Mouse (Mus musculus) liver, adult 2 months (tissue): ENCODE data around the gene Acvr1. TPM values are rescaled to one million over a fixed set of nuclear protein-coding genes. Genes with fewer than 3 reads are reported as not detected.
A peak's percentile ranks its signal among the peaks of the same experiment; 100 is the strongest.

Source experiments
- DNase-seq: peaks from one replicate; pipeline ENCODE4 v3.0.0-alpha.2; 2011; ENCODE audit warnings: low read depth, low spot score; ENCODE audit errors: extremely low read depth
- H3K27ac ChIP-seq: fragments of 200-500 bp; replicated peaks from 2 replicates; pipeline ENCODE4 v1.5.1; 2012; ENCODE audit warnings: low read depth, mild to moderate bottlenecking, control low read depth, inconsistent platforms, low read length; ENCODE audit not compliant: insufficient read depth
- H3K27me3 ChIP-seq: fragments of 200-500 bp; 2 replicates; pipeline ENCODE4 v1.6.1; 2012; ENCODE audit warnings: mild to moderate bottlenecking, moderate library complexity, low read length, inconsistent platforms; ENCODE audit not compliant: control insufficient read depth, insufficient read depth
- H3K36me3 ChIP-seq: fragments of 200-500 bp; 2 replicates; pipeline ENCODE4 v1.6.1; 2012; ENCODE audit warnings: low read length, inconsistent platforms; ENCODE audit not compliant: control insufficient read depth, insufficient read depth
- H3K4me1 ChIP-seq: fragments of 200-500 bp; 2 replicates; pipeline ENCODE4 v1.6.1; 2011; ENCODE audit warnings: low read length; ENCODE audit not compliant: control insufficient read depth, insufficient read depth
- H3K4me3 ChIP-seq: fragments of 200-500 bp; 2 replicates; pipeline ENCODE4 v1.5.1; 2011; ENCODE audit warnings: low read depth, mild to moderate bottlenecking, control low read depth, low read length, moderate library complexity; ENCODE audit not compliant: insufficient read depth
- H3K79me2 ChIP-seq: fragments of 200-500 bp; 2 replicates; pipeline ENCODE4 v1.6.1; 2012; ENCODE audit warnings: inconsistent platforms, mild to moderate bottlenecking, low read length, moderate library complexity; ENCODE audit not compliant: control insufficient read depth, insufficient read depth
- H3K9ac ChIP-seq: fragments of 200-500 bp; 2 replicates; pipeline ENCODE4 v1.6.1; 2012; ENCODE audit warnings: low read depth, mild to moderate bottlenecking, control low read depth, inconsistent platforms, low read length
- CTCF ChIP-seq: fragments of 200-500 bp; IDR thresholded peaks from 2 replicates; pipeline ENCODE4 v1.5.1; 2011; ENCODE audit warnings: low read depth, low read length, control low read depth
- POLR2A ChIP-seq: fragments of 200-500 bp; IDR thresholded peaks from 2 replicates; pipeline ENCODE4 v1.6.1; 2011; ENCODE audit warnings: low read length, control low read depth; ENCODE audit not compliant: insufficient read depth; ENCODE audit errors: extremely low read depth
- WGBS: fragments of 180-500 bp; shearing (Covaris S2); methylation state at CpG from one replicate; pipeline ENCODE4 v1.1.7; 2018; 5-methylcytosine and 5-hydroxymethylcytosine counted together
- polyA plus RNA-seq: library from polyadenylated mRNA; depleted of rRNA; stranded (reverse); fragments of >200 nt; gene quantifications from 2 replicates; pipeline ENCODE4 v1.2.3, GENCODE M21; 2012
- total RNA-seq: library from RNA; depleted of rRNA; stranded (reverse); fragments of >200 nt; gene quantifications from 2 replicates; pipeline ENCODE4 v1.2.3, GENCODE M21; 2014

Gene Acvr1
- total and polyA plus RNA-seq, 2 experiments: 5.7 to 8.4 TPM

DNA sequence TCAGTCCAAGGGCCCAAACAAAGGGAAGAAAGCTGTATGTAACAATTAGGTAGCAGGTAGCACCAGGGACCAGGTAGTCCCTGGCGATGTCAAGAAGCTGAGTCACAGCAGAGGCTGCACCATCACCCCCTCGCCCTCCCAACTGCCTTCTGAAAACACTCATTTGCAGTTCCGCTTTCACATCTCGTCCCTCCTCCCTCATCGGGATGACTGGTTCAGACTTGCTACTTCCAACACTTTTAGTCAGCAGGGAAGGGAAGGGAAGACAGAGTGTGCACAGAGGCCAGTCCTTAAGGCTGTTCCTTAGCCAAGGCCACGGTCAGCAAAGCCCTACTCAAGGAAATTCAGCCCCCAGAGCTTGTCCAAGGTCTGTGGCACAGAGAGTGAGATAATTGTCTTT lies 86.2 kb downstream of the Acvr1 start:
- TF ChIP-seq POLR2A (no peak), CTCF (no peak)
- H3K9ac ChIP-seq: no peak overlapping the region
- WGBS: 75% methylated on average over 6 of the region's 6 CpGs

GRCm38 (mm10) chr2:58479536-58479935 lies 87.4 kb downstream of the Acvr1 start:
- TF ChIP-seq POLR2A (no peak), CTCF (no peak)
- 92% methylated on average over 10 of the region's 10 CpGs for WGBS
- H3K27ac ChIP-seq: no peak overlapping the region
- no peak overlapping the region for H3K4me3 ChIP-seq
- no peak for DNase-seq
- no peak overlapping the region for H3K9ac ChIP-seq
- H3K4me1 ChIP-seq: no peaks in the 10 kb centered on the region
- peaks cover 10% of the 10 kb centered on the region; the same call in 1 of the 2 replicates for H3K79me2 ChIP-seq
- peaks cover 5% of the 10 kb centered on the region; the same call in 1 of the 2 replicates for H3K36me3 ChIP-seq
- H3K27me3 ChIP-seq: no peaks in the 10 kb centered on the region

More for the DNA sequence above, 86.2 kb downstream of the Acvr1 start:
- DNase-seq: peak; percentile 24
- H3K79me2 ChIP-seq: peaks cover 11% of the 10 kb centered on the region; the same call in 1 of the 2 replicates
- H3K36me3 ChIP-seq: peaks cover 5% of the 10 kb centered on the region; the same call in 1 of the 2 replicates
- H3K27ac ChIP-seq: no peak overlapping the region
- H3K4me3 ChIP-seq: no peak overlapping the region
- H3K4me1 ChIP-seq: no peaks in the 10 kb centered on the region; the same call in 1 of the 2 replicates
- H3K27me3 ChIP-seq: no peaks in the 10 kb centered on the region

DNA sequence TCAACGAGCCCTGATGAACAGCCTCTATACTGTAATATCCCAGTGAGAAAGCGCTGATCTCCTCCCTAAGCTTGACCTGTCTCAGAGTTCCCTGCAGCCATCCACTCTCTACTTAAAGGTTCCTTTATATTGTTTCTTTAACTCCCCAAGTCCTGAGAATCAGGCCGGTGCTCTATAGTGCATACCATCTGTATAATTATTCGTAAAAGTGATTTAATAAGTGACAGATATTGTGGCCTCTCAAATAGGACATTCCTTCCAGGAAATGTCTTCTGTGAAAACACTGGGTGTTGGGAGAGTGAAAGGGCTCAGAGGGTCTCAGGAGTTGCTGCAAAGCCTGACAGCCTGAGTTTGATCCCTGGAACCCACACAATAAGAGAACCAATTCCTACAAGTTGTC lies 88.8 kb downstream of the Acvr1 start:
- H3K4me3 ChIP-seq: no peak overlapping the region
- peaks cover 9% of the 10 kb centered on the region; the same call in 1 of the 2 replicates for H3K36me3 ChIP-seq
- no peaks in the 10 kb centered on the region for H3K4me1 ChIP-seq
- H3K79me2 ChIP-seq: no peaks in the 10 kb centered on the region; the same call in 1 of the 2 replicates
- no peaks in the 10 kb centered on the region for H3K27me3 ChIP-seq
- DNase-seq: no peak
- WGBS: 96% methylated on average over 4 of the region's 4 CpGs
- H3K27ac ChIP-seq: no peak overlapping the region
- TF ChIP-seq POLR2A (no peak), CTCF (no peak)
- no peak overlapping the region for H3K9ac ChIP-seq

DNA sequence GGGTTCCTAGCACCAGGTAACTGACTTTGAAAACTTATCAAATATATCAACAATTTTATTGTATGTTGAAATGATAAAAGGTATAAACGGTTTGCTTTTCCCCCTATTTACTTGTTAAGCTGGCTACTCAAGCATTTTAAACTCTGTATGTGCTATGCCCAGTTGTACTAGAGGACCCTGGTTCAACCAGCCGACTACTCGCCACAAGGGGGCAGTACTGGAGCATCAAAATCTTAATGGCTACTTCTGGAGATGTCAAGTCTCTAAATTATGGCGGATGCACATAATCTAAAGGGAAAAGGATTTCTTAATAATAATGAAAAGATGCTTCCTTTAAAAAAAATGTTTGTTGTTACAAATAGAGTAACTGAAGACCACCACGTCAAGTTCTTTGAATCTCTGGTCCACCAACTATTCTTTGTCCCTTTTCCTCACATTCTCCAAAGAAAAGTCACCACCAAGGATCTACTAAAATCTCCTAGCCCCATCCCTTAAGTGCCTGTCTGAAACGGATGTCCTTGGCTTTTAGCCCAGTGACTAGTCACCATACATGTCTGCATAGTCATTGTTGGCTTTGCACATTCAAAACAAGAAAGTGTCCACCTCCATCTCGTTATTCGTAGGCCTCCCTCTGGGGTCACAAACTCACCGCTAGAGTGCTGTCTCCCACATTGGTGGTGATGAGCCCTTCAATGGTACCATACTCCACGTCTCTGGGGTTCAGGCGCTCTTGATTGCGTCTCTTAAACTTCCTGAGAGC lies 89.8 kb downstream of the Acvr1 start:
- Histone ChIP-seq H3K36me3 (peaks cover 11% of the 10 kb centered on the region; the same call in 1 of the 2 replicates), H3K4me1 (no peaks in the 10 kb centered on the region), H3K9ac (no peak overlapping the region), H3K79me2 (no peaks in the 10 kb centered on the region; the same call in 1 of the 2 replicates), H3K27ac (no peak overlapping the region), H3K27me3 (no peaks in the 10 kb centered on the region), H3K4me3 (no peak overlapping the region)
- peak; percentile 57 for DNase-seq
- WGBS: 59% methylated on average over 12 of the region's 12 CpGs
- TF ChIP-seq CTCF: peak; percentile 68
- no peak for TF ChIP-seq POLR2A

DNA sequence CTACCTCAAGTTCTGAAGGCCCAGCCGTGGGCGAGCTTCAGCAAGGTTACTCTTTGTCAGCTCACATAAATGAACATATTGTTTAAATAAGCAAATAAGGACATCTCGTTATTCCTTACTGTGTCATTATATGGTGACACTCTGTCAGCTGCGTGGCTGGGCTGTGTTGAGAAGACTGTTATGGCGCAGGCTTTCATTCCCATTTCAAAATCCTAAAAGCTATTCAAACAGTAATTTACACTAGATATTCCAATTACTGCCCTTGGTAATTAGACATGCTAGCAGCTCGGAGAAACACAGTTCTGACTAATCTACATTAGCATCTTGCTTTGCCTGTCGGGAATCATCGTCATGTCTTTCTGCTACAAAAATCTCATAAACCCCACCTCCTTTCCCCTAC lies 91.4 kb downstream of the Acvr1 start:
- Histone ChIP-seq H3K4me1 (no peaks in the 10 kb centered on the region), H3K79me2 (no peaks in the 10 kb centered on the region), H3K27ac (no peak overlapping the region), H3K27me3 (no peaks in the 10 kb centered on the region), H3K9ac (no peak overlapping the region), H3K4me3 (no peak overlapping the region), H3K36me3 (peaks cover 16% of the 10 kb centered on the region; the same call in 1 of the 2 replicates)
- no peak for DNase-seq
- TF ChIP-seq POLR2A (no peak), CTCF (no peak)
- WGBS: 94% methylated on average over 8 of the region's 8 CpGs

DNA sequence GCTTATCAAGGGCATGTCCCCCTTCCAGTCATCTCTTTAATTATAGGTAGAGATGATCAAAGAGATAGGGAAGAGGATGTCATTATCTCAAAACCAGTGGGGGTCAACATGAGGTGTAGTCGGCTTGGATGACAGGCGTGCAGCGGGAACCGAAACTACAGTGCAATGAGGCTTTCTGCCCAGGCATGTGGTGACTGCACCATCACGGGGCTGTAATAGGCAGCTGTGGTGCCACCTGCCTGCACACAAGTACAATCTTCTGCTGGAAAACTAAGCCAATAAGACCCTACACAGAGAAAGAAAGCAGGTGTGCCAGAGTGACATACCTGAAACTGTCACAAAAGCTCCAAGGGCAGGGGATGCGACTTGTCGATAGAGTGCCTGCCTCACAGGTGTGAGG lies 96.7 kb downstream of the Acvr1 start:
- H3K79me2 ChIP-seq: 0 out of 2 replicates have a peak, but pooled peaks cover 3% of the 10 kb centered on the region
- no peak for TF ChIP-seq POLR2A
- no peak for TF ChIP-seq CTCF
- 96% methylated on average over 7 of the region's 7 CpGs for WGBS
- H3K4me1 ChIP-seq: no peaks in the 10 kb centered on the region
- DNase-seq: no peak
- peaks cover 52% of the 10 kb centered on the region for H3K36me3 ChIP-seq
- no peak overlapping the region for H3K9ac ChIP-seq
- no peak overlapping the region for H3K4me3 ChIP-seq
- no peaks in the 10 kb centered on the region for H3K27me3 ChIP-seq
- no peak overlapping the region for H3K27ac ChIP-seq
